Mouse (Mus musculus): ENCODE measurements around the gene Pheta2. TPM values are rescaled to one million over a fixed set of nuclear protein-coding genes. Genes with fewer than 3 reads are reported as not detected.
A peak's percentile ranks its signal among the peaks of the same experiment; 100 is the strongest.
"Not testable (repeated sequence)": the region's sequence is repeated elsewhere in the genome, so short reads cannot be mapped to it uniquely, and the experiment has no call there.

The Pheta2 gene
- polyA plus RNA-seq, 1 experiment from 2014 or later = 34.0 TPM

DNA sequence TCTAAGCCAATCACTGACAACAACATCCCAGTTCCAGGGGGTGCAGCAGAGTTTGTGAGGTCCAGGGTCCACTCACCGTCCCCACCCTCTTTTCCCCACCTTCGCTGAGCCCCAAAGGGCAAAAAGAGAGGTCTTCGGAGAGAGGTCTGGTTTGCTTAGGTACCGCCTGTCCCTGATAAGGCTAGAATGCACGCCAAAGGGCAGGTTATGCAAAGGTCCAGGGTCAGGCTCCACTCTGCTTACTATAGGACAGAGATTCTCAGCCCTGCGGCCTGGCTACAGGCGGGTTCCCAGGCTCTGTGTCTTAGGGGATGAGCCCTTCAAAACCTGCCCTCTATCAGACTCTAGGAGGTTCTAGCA lies 40.7 kb downstream of the Pheta2 start:
- no peaks in the 10 kb centered on the region for H3K9me3 ChIP-seq (ENCODE audit: control insufficient read depth, low read length)
- peak overlapping the region; percentile 84 for H3K27ac ChIP-seq (ENCODE audit: low read depth, low read length)
- peak overlapping the region; percentile 87 for H3K4me2 ChIP-seq
- 14% methylated on average over 7 of the region's 7 CpGs for WGBS
- H3K27me3 ChIP-seq (replicated peaks; ENCODE audit: control insufficient read depth, insufficient read depth, low read length) = no peaks in the 10 kb centered on the region
- DNase-seq (ENCODE audit: low spot score) = no peak
- ATAC-seq (replicated peaks; ENCODE audit: low FRiP score) = peak; percentile 70
- peaks cover 11% of the 10 kb centered on the region for H3K4me1 ChIP-seq (replicated peaks; ENCODE audit: control insufficient read depth, insufficient read depth, low read length)
- peak overlapping the region; percentile 64 for H3K9ac ChIP-seq (ENCODE audit: low read depth, low read length)
- H3K36me3 ChIP-seq (ENCODE audit: control insufficient read depth, insufficient read depth, low read length) = no peaks in the 10 kb centered on the region
- H3K4me3 ChIP-seq (ENCODE audit: low read depth, low read length) = peak overlapping the region; percentile 55

DNA sequence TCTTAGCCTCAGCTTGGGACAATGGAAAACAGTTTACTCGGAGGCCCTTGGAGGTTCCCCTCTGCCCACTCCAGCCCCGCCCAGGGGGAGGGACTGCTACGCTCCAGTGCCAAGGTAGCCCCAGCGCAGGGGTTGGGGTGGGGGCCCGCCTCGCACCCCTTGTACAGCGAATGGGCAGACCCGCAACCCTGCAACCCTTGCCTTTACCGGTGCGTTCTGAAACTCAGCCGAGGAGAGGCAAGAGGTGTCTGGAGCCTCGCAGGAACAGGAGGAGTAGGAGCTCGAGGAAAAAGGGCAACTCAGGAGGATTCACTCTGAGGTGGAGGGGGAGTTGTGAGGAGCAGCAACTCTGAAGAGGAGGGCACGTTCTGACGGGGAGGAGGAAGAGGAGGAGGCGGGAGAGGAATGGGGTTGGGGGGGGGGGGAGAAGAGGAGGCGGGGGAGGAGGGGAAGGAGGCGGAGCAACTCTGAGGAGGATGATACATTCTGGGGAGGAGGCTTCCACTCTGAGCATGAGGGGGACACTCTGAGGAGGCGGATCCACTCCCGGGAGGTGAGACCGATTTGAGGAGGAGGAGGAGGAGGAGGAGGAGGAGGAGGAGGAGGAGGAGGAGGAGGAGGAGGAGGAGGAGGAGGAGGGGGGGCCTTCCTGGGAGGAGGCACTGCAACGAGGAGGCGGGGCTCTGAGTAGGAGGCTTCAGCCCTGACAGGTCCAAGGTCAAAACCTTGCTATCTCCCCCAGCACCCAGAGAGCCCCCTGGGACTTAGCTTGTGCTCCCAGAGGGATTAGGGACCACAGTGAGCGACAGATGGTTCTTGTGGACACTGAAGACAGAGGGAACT lies 41.4 kb downstream of the Pheta2 start, which contains the start of gene Cyp2d22:
Gene Cyp2d22, minus strand, starts transcription at position 390 of the 843 bp plus-strand sequence.
- Histone ChIP-seq H3K4me2 (peak within 1 kb of the TSS; percentile 87), H3K4me3 (ENCODE audit: low read depth, low read length) (peak within 1 kb of the TSS; percentile 55), H3K4me1 (replicated peaks; ENCODE audit: control insufficient read depth, insufficient read depth, low read length) (peaks cover 11% of the 10 kb centered on the region), H3K36me3 (ENCODE audit: control insufficient read depth, insufficient read depth, low read length) (no peaks in the 10 kb centered on the region), H3K9me3 (ENCODE audit: control insufficient read depth, low read length) (no peaks in the 10 kb centered on the region), H3K27me3 (replicated peaks; ENCODE audit: control insufficient read depth, insufficient read depth, low read length) (no peaks in the 10 kb centered on the region), H3K27ac (ENCODE audit: low read depth, low read length) (peak within 1 kb of the TSS; percentile 84), H3K9ac (ENCODE audit: low read depth, low read length) (peak within 1 kb of the TSS; percentile 64)
- ATAC-seq (replicated peaks; ENCODE audit: low FRiP score) (peak; percentile 69), DNase-seq (ENCODE audit: low spot score) (peak; percentile 71)
- under 1% methylated on average over 18 of the region's 24 CpGs for WGBS

DNA sequence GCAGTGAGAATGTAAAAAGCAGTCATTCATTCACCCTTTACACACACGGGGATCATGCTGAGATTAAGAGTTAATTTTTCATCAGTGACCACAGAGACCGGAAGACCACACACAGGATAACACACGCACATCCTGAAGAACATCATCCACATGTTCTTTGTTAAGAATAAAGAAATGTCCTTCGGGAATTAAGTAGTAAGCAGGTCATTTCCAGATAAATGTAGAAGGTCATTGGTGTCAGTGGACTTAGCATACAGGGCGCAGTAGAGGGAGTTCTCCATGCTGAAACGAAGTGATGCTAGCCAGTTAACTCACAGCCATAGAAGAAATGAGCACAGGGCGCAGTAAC lies 41.9 kb downstream of the Pheta2 start:
- Histone ChIP-seq H3K27me3 (replicated peaks; ENCODE audit: control insufficient read depth, insufficient read depth, low read length) (no peaks in the 10 kb centered on the region), H3K9ac (ENCODE audit: low read depth, low read length) (no peak overlapping the region), H3K4me3 (ENCODE audit: low read depth, low read length) (peak overlapping the region; percentile 55), H3K9me3 (ENCODE audit: control insufficient read depth, low read length) (no peaks in the 10 kb centered on the region), H3K4me1 (replicated peaks; ENCODE audit: control insufficient read depth, insufficient read depth, low read length) (peaks cover 11% of the 10 kb centered on the region), H3K4me2 (peak overlapping the region; percentile 60), H3K27ac (ENCODE audit: low read depth, low read length) (0 out of 2 replicates have a peak overlapping the region, but pooled peaks have one; percentile 38), H3K36me3 (ENCODE audit: control insufficient read depth, insufficient read depth, low read length) (no peaks in the 10 kb centered on the region)
- ATAC-seq (replicated peaks; ENCODE audit: low FRiP score) (no peak), DNase-seq (ENCODE audit: low spot score) (no peak)
- 33% methylated on average over 7 of the region's 7 CpGs for WGBS

DNA sequence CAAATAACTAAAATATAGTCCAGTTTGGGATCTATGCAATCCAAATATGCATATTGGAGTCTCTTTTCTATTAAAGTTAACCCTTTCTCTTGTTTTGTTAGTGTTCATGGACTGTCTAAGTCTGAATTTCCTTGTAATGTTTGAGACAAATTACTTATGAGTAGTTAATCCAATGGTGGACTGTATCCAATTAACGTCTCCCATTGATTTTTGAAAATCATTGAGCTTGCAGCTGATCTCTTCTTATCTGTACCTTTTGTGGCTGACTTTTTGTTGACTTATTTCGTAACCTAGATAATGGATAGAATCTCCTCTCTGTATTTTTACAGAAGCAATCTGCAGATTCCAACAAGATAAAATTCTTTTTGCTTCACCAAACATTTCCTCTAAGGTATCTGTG lies 43.7 kb downstream of the Pheta2 start:
- Histone ChIP-seq H3K4me3 (ENCODE audit: low read depth, low read length) (no peak overlapping the region), H3K36me3 (ENCODE audit: control insufficient read depth, insufficient read depth, low read length) (no peaks in the 10 kb centered on the region), H3K27ac (ENCODE audit: low read depth, low read length) (no peak overlapping the region), H3K9me3 (ENCODE audit: control insufficient read depth, low read length) (no peaks in the 10 kb centered on the region), H3K27me3 (replicated peaks; ENCODE audit: control insufficient read depth, insufficient read depth, low read length) (no peaks in the 10 kb centered on the region), H3K4me2 (no peak overlapping the region), H3K4me1 (replicated peaks; ENCODE audit: control insufficient read depth, insufficient read depth, low read length) (peaks cover 11% of the 10 kb centered on the region), H3K9ac (ENCODE audit: low read depth, low read length) (no peak overlapping the region)
- DNase-seq (ENCODE audit: low spot score) (no peak), ATAC-seq (replicated peaks; ENCODE audit: low FRiP score) (no peak)
- 65% methylated on average over 2 of the region's 2 CpGs for WGBS

DNA sequence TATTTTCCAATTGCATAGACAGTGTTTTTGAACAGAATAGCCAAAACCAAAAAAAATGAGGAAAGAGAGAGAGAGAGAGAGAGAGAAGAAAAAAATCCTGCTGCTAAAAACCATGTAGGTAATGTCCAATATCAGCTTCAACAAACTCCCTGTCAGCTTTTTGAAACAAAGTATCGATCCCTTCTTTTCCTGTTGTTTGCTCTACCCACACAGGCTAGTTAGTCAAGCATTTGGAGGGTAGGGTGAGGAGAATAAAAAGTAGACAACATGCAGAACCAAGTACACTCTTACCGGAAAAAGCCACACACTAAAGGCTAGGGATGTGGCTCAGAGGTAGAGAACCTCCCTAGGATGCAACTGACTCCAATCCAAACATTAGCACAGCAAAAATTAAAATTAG lies 47.0 kb downstream of the Pheta2 start:
- peaks cover 1% of the 10 kb centered on the region; the same call in 1 of the 2 replicates for H3K4me1 ChIP-seq (replicated peaks; ENCODE audit: control insufficient read depth, insufficient read depth, low read length)
- WGBS = 70% methylated on average over 2 of the region's 2 CpGs
- ATAC-seq (replicated peaks; ENCODE audit: low FRiP score) (no peak), DNase-seq (ENCODE audit: low spot score) (no peak)
- H3K27me3 ChIP-seq (replicated peaks; ENCODE audit: control insufficient read depth, insufficient read depth, low read length) = no peaks in the 10 kb centered on the region
- no peak overlapping the region for H3K4me2 ChIP-seq
- H3K36me3 ChIP-seq (ENCODE audit: control insufficient read depth, insufficient read depth, low read length) = no peaks in the 10 kb centered on the region
- no peak overlapping the region for H3K27ac ChIP-seq (ENCODE audit: low read depth, low read length)
- no peak overlapping the region for H3K9ac ChIP-seq (ENCODE audit: low read depth, low read length)
- no peaks in the 10 kb centered on the region for H3K9me3 ChIP-seq (ENCODE audit: control insufficient read depth, low read length)
- no peak overlapping the region for H3K4me3 ChIP-seq (ENCODE audit: low read depth, low read length)

DNA sequence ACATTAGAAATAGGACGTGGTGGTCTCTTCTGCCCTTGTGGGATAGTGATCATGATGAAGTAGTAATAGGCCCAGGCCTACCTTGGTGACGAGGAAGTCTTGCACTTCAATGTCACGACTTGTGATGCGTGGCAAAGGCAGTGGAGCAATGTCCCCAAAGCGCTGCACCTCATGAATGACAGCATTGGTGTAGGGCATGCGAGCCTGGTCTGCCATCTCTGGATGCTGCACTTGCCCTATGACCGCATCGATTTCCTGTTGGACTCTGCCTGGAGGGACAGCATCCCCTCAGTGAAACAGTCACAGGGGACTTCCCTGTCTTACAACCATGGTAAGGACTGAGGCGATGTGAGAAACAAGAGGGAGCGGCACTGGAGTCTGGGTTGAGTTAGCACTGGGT lies 51.2 kb downstream of the Pheta2 start:
- not testable (repeated sequence) for H3K9ac ChIP-seq (ENCODE audit: low read depth, low read length); H3K27ac ChIP-seq (ENCODE audit: low read depth, low read length); H3K27me3 ChIP-seq (replicated peaks; ENCODE audit: control insufficient read depth, insufficient read depth, low read length); H3K4me2 ChIP-seq; H3K4me1 ChIP-seq (replicated peaks; ENCODE audit: control insufficient read depth, insufficient read depth, low read length); H3K36me3 ChIP-seq (ENCODE audit: control insufficient read depth, insufficient read depth, low read length); H3K4me3 ChIP-seq (ENCODE audit: low read depth, low read length); ATAC-seq (replicated peaks; ENCODE audit: low FRiP score); DNase-seq (ENCODE audit: low spot score); H3K9me3 ChIP-seq (ENCODE audit: control insufficient read depth, low read length)
- WGBS = 80% methylated on average over 10 of the region's 10 CpGs

DNA sequence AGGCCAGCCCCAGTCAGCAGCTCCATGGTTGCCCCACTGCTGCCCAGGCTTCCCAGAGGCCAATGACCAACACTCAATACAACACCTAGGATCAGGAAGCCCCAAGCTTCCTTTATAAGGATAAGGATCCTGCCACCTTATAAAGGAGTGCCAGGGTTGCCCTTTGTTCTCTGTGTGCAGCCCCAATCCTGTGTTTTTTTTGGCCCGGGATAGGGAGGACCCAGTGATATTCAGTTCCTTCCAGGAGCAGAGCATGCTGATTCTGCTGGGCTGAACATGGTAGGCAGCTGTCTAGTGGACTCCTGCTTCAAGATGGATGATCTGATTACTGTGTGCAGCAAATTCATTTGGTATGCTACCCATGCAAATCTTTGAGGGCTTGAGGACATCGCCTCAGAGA lies 55.2 kb downstream of the Pheta2 start, which contains the start of gene Cyp2d11:
Gene Cyp2d11, minus strand, starts transcription at position 101 of the 400 bp plus-strand sequence.
- DNase-seq (ENCODE audit: low spot score); H3K9ac ChIP-seq (ENCODE audit: low read depth, low read length); ATAC-seq (replicated peaks; ENCODE audit: low FRiP score); H3K4me3 ChIP-seq (ENCODE audit: low read depth, low read length); H3K36me3 ChIP-seq (ENCODE audit: control insufficient read depth, insufficient read depth, low read length); H3K4me1 ChIP-seq (replicated peaks; ENCODE audit: control insufficient read depth, insufficient read depth, low read length); H3K27ac ChIP-seq (ENCODE audit: low read depth, low read length); H3K27me3 ChIP-seq (replicated peaks; ENCODE audit: control insufficient read depth, insufficient read depth, low read length); H3K9me3 ChIP-seq (ENCODE audit: control insufficient read depth, low read length); H3K4me2 ChIP-seq: not testable (repeated sequence)
- WGBS = 79% methylated on average over 2 of the region's 2 CpGs

All from liver, embryonic 11.5 days (tissue).